Mouse (Mus musculus): ENCODE measurements around the gene Mecr.

- no peak for TF ChIP-seq EP300 (IDR thresholded peaks at IDR 0.05; ENCODE audit: insufficient read depth, low read depth, low read length)
- no peak for TF ChIP-seq POLR2A (IDR thresholded peaks at IDR 0.05; ENCODE audit: insufficient read depth, low read length)
- no peak for TF ChIP-seq CTCF (IDR thresholded peaks at IDR 0.05; ENCODE audit: low read depth, low read length)
Observed at GRCm38 (mm10) chr4:131797920-131798319, 45.4 kb upstream of the Mecr start.

Data from ES-Bruce4 (cell line).